Mouse (Mus musculus): ENCODE measurements around the gene Nppb. TPM values are rescaled to one million over a fixed set of nuclear protein-coding genes. Genes with fewer than 3 reads are reported as not detected.

The Nppb gene
- polyA plus RNA-seq, 1 experiment, result not detected

- 83% methylated on average over 7 of the region's 7 CpGs for WGBS
- H3K4me3 ChIP-seq (ENCODE audit: insufficient read depth, low read depth, low read length), result no peak overlapping the region
- no peak for TF ChIP-seq POLR2A (IDR thresholded peaks at IDR 0.05; ENCODE audit: insufficient read depth, low read depth, low read length)
- TF ChIP-seq CTCF (IDR thresholded peaks at IDR 0.05; ENCODE audit: insufficient read depth, low read depth, low read length), result no peak
- no peak overlapping the region for H3K27ac ChIP-seq (ENCODE audit: insufficient read depth, low read depth, low read length)
- H3K4me1 ChIP-seq (ENCODE audit: control insufficient read depth, insufficient read depth, low read length), result peaks cover 8% of the 10 kb centered on the region
Observed at GRCm38 (mm10) chr4:147965712-147966111, 19.9 kb upstream of the Nppb start.

- H3K4me1 ChIP-seq (ENCODE audit: control insufficient read depth, insufficient read depth, low read length), result no peaks in the 10 kb centered on the region; the same call in 1 of the 2 replicates
- H3K4me3 ChIP-seq (ENCODE audit: insufficient read depth, low read depth, low read length), result no peak overlapping the region
- 70% methylated on average over 2 of the region's 2 CpGs for WGBS
- no peak overlapping the region for H3K27ac ChIP-seq (ENCODE audit: insufficient read depth, low read depth, low read length)
- TF ChIP-seq POLR2A (IDR thresholded peaks at IDR 0.05; ENCODE audit: insufficient read depth, low read depth, low read length) (no peak), CTCF (IDR thresholded peaks at IDR 0.05; ENCODE audit: insufficient read depth, low read depth, low read length) (no peak)
Observed at GRCm38 (mm10) chr4:147968816-147969215, 16.8 kb upstream of the Nppb start.

- H3K27ac ChIP-seq (ENCODE audit: insufficient read depth, low read depth, low read length), result no peak overlapping the region
- WGBS, result 58% methylated on average over 9 of the region's 9 CpGs
- no peak for TF ChIP-seq CTCF (IDR thresholded peaks at IDR 0.05; ENCODE audit: insufficient read depth, low read depth, low read length)
- no peak for TF ChIP-seq POLR2A (IDR thresholded peaks at IDR 0.05; ENCODE audit: insufficient read depth, low read depth, low read length)
- H3K4me3 ChIP-seq (ENCODE audit: insufficient read depth, low read depth, low read length), result no peak overlapping the region
- H3K4me1 ChIP-seq (ENCODE audit: control insufficient read depth, insufficient read depth, low read length), result no peaks in the 10 kb centered on the region; the same call in 1 of the 2 replicates
Observed at GRCm38 (mm10) chr4:147969337-147969736, 16.3 kb upstream of the Nppb start.

GRCm38 (mm10) chr4:147976237-147976636 is 9.4 kb upstream of the Nppb start:
- no peak for TF ChIP-seq POLR2A (IDR thresholded peaks at IDR 0.05; ENCODE audit: insufficient read depth, low read depth, low read length)
- TF ChIP-seq CTCF (IDR thresholded peaks at IDR 0.05; ENCODE audit: insufficient read depth, low read depth, low read length), result no peak
- no peak overlapping the region for H3K4me3 ChIP-seq (ENCODE audit: insufficient read depth, low read depth, low read length)

GRCm38 (mm10) chr4:147977726-147978125 is 7.9 kb upstream of the Nppb start:
- no peaks in the 10 kb centered on the region for H3K4me1 ChIP-seq (ENCODE audit: control insufficient read depth, insufficient read depth, low read length)
- no peak overlapping the region for H3K4me3 ChIP-seq (ENCODE audit: insufficient read depth, low read depth, low read length)
- TF ChIP-seq CTCF (IDR thresholded peaks at IDR 0.05; ENCODE audit: insufficient read depth, low read depth, low read length) (no peak), POLR2A (IDR thresholded peaks at IDR 0.05; ENCODE audit: insufficient read depth, low read depth, low read length) (no peak)
- 86% methylated on average over 4 of the region's 4 CpGs for WGBS
- H3K27ac ChIP-seq (ENCODE audit: insufficient read depth, low read depth, low read length), result no peak overlapping the region

More at GRCm38 (mm10) chr4:147976237-147976636, 9.4 kb upstream of the Nppb start:
- 88% methylated on average over 3 of the region's 3 CpGs for WGBS
- H3K27ac ChIP-seq (ENCODE audit: insufficient read depth, low read depth, low read length), result no peak overlapping the region
- H3K4me1 ChIP-seq (ENCODE audit: control insufficient read depth, insufficient read depth, low read length), result no peaks in the 10 kb centered on the region

GRCm38 (mm10) chr4:147978391-147978790 is 7.2 kb upstream of the Nppb start:
- no peak for TF ChIP-seq POLR2A (IDR thresholded peaks at IDR 0.05; ENCODE audit: insufficient read depth, low read depth, low read length)
- no peak for TF ChIP-seq CTCF (IDR thresholded peaks at IDR 0.05; ENCODE audit: insufficient read depth, low read depth, low read length)
- 96% methylated on average over 6 of the region's 6 CpGs for WGBS
- Histone ChIP-seq H3K27ac (ENCODE audit: insufficient read depth, low read depth, low read length) (no peak overlapping the region), H3K4me3 (ENCODE audit: insufficient read depth, low read depth, low read length) (no peak overlapping the region), H3K4me1 (ENCODE audit: control insufficient read depth, insufficient read depth, low read length) (no peaks in the 10 kb centered on the region)

- no peaks in the 10 kb centered on the region for H3K4me1 ChIP-seq (ENCODE audit: control insufficient read depth, insufficient read depth, low read length)
- H3K27ac ChIP-seq (ENCODE audit: insufficient read depth, low read depth, low read length), result no peak overlapping the region
- WGBS, result 33% methylated on average over 7 of the region's 7 CpGs
- H3K4me3 ChIP-seq (ENCODE audit: insufficient read depth, low read depth, low read length), result no peak overlapping the region
- TF ChIP-seq CTCF (IDR thresholded peaks at IDR 0.05; ENCODE audit: insufficient read depth, low read depth, low read length) (no peak), POLR2A (IDR thresholded peaks at IDR 0.05; ENCODE audit: insufficient read depth, low read depth, low read length) (no peak)
Observed at GRCm38 (mm10) chr4:147979441-147979860, 6.1 kb upstream of the Nppb start.

- H3K4me3 ChIP-seq (ENCODE audit: insufficient read depth, low read depth, low read length), result no peak overlapping the region
- TF ChIP-seq POLR2A (IDR thresholded peaks at IDR 0.05; ENCODE audit: insufficient read depth, low read depth, low read length) (no peak), CTCF (IDR thresholded peaks at IDR 0.05; ENCODE audit: insufficient read depth, low read depth, low read length) (no peak)
- H3K27ac ChIP-seq (ENCODE audit: insufficient read depth, low read depth, low read length), result no peak overlapping the region
- 63% methylated on average over 7 of the region's 7 CpGs for WGBS
- H3K4me1 ChIP-seq (ENCODE audit: control insufficient read depth, insufficient read depth, low read length), result peaks cover 2% of the 10 kb centered on the region; the same call in 1 of the 2 replicates
Observed at GRCm38 (mm10) chr4:147993571-147994095, 8.0 kb downstream of the Nppb start.

GRCm38 (mm10) chr4:147995311-147995710 is 9.7 kb downstream of the Nppb start:
- TF ChIP-seq POLR2A (IDR thresholded peaks at IDR 0.05; ENCODE audit: insufficient read depth, low read depth, low read length), result no peak
- no peak for TF ChIP-seq CTCF (IDR thresholded peaks at IDR 0.05; ENCODE audit: insufficient read depth, low read depth, low read length)
- 70% methylated on average over 3 of the region's 3 CpGs for whole genome bisulfite sequencing
- Histone ChIP-seq H3K4me1 (ENCODE audit: control insufficient read depth, insufficient read depth, low read length) (peaks cover 17% of the 10 kb centered on the region), H3K27ac (ENCODE audit: insufficient read depth, low read depth, low read length) (no peak overlapping the region), H3K4me3 (ENCODE audit: insufficient read depth, low read depth, low read length) (no peak overlapping the region)
